Mouse (Mus musculus) olfactory bulb, adult 2 months (tissue): ENCODE results near the gene Gnl1.
"Not testable (repeated sequence)": the region's sequence is repeated elsewhere in the genome, so short reads cannot be mapped to it uniquely, and the experiment has no call there.

Source experiments
- CTCF ChIP-seq: fragments of 200-500 bp; IDR thresholded peaks from 2 replicates; pipeline ENCODE4 v1.5.1; 2012; ENCODE audit warnings: low read depth, mild to moderate bottlenecking, low read length, moderate library complexity; ENCODE audit not compliant: insufficient read depth
- POLR2A ChIP-seq: fragments of 200-500 bp; IDR thresholded peaks from 2 replicates; pipeline ENCODE4 v1.6.1; 2012; ENCODE audit warnings: mild to moderate bottlenecking, low read depth, low read length, moderate library complexity; ENCODE audit not compliant: insufficient read depth

GRCm38 (mm10) chr17:36034524-36034923, 54.9 kb downstream of the Gnl1 start:
- TF ChIP-seq CTCF, POLR2A: not testable (repeated sequence)
